Mouse (Mus musculus): ENCODE data around the gene Ccin.

Ccin gene

GRCm38 (mm10) chr4:44013391-44014070 is 30.2 kb downstream of the Ccin start:
- no peak for DNase-seq (ENCODE audit: low read depth, low spot score)

- no peak for DNase-seq (ENCODE audit: low read depth, low spot score)
These were observed 32.8 kb downstream of the Ccin start for GRCm38 (mm10) chr4:44016071-44016470.

GRCm38 (mm10) chr4:44016791-44017190 is 33.5 kb downstream of the Ccin start:
- DNase-seq (ENCODE audit: low read depth, low spot score): no peak

GRCm38 (mm10) chr4:44022323-44022722 is 39.0 kb downstream of the Ccin start:
- no peak for DNase-seq (ENCODE audit: low read depth, low spot score)

GRCm38 (mm10) chr4:44022766-44023165 is 39.5 kb downstream of the Ccin start:
- DNase-seq (ENCODE audit: low read depth, low spot score): no peak

GRCm38 (mm10) chr4:44023681-44024080 is 40.4 kb downstream of the Ccin start:
- DNase-seq (ENCODE audit: low read depth, low spot score): no peak

GRCm38 (mm10) chr4:44024241-44024640 is 41.0 kb downstream of the Ccin start:
- DNase-seq (ENCODE audit: low read depth, low spot score): no peak

GRCm38 (mm10) chr4:44025570-44025969 is 42.3 kb downstream of the Ccin start:
- no peak for DNase-seq (ENCODE audit: low read depth, low spot score)

GRCm38 (mm10) chr4:44028303-44029135 is 45.2 kb downstream of the Ccin start:
- DNase-seq (ENCODE audit: low read depth, low spot score): no peak

GRCm38 (mm10) chr4:44029661-44030066 is 46.4 kb downstream of the Ccin start:
- DNase-seq (ENCODE audit: low read depth, low spot score): peak; percentile 85

GRCm38 (mm10) chr4:44031521-44031920 is 48.2 kb downstream of the Ccin start:
- DNase-seq (ENCODE audit: low read depth, low spot score): peak; percentile 74

Data from skeletal muscle tissue, adult 2 months (tissue).